Mouse (Mus musculus) right cerebral cortex, postnatal 4 days (tissue): ENCODE data around the gene Mgrn1.

ENCODE experiments used
- DNase-seq: peaks from one replicate; pipeline ENCODE4 v3.0.0-alpha.2; 2022

The Mgrn1 gene

GRCm38 (mm10) chr16:4879101-4879707 is 6.8 kb upstream of the Mgrn1 start:
- peak; percentile 63 for DNase-seq

- DNase-seq, result peak; percentile 82
These were observed 6.3 kb upstream of the Mgrn1 start for GRCm38 (mm10) chr16:4879708-4880124.

DNA sequence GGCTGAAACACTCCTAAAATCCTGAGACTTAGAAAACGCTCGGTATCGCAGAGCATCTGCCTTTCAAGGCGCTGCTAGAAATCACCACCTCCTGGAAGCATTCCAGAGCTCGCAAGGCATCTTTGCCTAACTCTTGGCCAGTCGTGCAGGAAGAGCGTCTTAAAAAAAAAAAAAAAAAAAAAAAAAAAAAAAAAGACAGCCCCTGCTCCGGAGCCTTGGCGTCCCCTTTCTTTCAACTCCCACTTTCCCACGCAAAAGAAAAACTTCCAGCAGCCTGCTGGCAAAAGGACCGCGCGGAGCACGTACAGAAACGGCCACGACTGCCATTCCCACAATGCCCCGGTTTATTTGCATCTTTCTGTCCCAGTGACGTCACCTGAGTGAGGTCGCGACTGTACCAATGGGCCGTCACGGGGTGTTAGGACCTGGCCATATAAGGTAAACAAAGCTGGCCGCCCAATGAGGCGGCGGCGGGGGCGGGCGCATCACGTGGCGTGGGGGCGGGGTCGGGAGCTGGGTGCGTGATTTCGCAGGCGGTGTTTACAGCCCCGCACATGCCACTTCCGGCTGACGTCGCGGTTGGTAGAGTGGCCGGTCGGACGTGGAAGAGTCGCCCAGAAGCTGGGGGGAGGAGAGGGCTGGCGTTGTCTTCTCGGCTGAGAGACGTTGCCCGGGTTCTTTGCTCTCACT is 5.8 kb upstream of the Mgrn1 start, which contains the start of gene Ubald1:
Gene Ubald1, minus strand, starts transcription at position 180 of the 690 bp plus-strand sequence.
- peak; percentile 99 for DNase-seq

DNA sequence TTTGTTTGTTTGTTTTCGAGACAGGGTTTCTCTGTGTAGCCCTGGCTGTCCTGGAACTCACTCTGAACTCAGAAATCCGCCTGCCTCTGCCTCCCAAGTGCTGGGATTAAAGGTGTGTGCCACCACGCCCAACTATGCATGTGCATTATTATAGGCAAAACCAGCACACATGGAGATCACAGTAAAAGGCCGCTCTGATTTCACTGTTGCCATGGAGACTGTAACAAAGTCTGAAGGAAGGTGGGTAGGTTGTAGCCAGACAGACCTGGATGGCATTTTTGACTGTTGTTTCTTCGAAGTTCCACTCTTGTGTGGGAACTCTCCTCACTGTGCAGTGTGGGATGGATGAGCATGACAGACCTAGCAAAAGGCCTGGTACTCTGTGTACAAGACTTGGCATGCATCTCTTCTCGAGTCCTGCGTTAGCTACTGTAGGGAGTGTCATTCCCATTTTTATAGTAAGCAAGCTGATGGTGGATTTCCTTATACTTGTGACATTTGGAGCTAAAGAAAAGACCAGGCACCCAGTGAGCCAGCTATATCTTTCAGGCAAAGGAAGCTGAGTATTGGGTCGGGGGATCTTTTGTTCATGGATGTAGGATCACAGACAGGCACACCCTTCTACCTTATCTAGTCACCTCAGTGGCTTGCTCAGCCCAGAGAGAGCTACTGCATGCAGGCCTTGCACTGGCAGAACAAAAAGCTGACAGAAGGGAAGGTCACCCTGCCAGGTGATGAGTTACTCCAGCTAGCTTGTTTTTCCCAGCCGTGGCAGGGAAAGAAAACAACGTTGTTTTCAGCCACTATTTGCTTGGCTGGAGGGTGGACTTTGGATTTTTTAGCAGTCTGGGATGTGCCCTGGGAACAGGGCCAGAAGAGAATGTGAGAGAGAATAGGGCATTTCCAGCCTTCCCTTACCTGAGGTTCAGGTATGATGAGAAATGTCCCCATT is 4.4 kb upstream of the Mgrn1 start:
- no peak for DNase-seq

DNA sequence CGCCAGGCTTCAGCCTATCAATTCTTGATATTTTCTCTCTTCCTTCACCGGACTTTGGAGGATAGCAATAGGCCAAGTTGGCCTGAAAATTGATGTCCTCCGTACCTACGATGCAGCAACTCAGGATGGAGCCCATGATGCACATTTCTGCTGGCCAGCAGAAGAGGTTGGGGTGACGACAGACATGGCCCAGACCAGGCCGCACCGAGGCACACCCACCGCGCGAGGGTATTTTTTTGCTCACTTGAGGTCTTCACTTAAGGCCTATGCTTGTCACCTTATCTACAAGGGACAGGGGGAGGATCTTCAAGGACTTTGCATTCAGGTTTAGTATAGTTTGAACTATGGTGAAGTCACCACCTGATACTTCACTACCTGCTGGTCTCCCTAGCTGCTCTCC is 1.1 kb upstream of the Mgrn1 start:
- DNase-seq, result no peak

DNA sequence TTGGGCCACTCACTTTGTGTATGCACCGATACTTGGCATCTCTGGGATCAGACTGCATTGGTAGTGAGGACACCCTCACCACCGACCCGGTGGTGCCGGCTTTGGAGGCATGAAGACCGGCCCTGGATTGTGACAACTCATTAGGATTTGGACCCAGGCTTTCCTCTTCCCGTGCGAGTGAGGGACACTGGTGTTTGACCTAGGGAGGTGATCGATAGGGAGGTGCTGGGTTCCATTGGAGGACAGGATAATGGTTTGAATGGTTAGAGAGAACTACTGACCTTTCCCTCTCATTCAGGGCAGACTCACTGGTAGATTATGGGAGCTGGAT is 606 bp downstream of the Mgrn1 start:
- DNase-seq, result no peak

- no peak for DNase-seq
These were observed 4.2 kb downstream of the Mgrn1 start for GRCm38 (mm10) chr16:4890201-4890709.

DNA sequence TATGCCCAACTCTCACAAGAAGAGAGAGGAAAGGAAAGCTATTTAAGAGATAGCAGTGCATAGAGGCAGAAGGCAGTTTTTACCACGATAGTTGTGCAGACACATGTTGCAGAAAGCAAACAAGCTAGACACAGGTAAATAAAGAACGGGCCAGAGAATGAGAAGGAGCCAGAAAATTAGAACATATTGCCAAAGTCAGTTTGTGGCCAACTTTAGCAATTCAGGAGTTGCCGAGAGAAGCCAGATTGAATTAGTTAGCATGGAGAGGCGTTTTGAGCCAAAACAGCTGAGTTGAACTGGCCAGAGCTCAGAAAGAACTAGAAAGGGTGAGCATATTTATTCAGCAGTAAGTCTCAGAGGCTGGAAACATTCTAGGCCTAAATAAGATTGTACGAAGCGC is 6.1 kb downstream of the Mgrn1 start:
- no peak for DNase-seq

DNA sequence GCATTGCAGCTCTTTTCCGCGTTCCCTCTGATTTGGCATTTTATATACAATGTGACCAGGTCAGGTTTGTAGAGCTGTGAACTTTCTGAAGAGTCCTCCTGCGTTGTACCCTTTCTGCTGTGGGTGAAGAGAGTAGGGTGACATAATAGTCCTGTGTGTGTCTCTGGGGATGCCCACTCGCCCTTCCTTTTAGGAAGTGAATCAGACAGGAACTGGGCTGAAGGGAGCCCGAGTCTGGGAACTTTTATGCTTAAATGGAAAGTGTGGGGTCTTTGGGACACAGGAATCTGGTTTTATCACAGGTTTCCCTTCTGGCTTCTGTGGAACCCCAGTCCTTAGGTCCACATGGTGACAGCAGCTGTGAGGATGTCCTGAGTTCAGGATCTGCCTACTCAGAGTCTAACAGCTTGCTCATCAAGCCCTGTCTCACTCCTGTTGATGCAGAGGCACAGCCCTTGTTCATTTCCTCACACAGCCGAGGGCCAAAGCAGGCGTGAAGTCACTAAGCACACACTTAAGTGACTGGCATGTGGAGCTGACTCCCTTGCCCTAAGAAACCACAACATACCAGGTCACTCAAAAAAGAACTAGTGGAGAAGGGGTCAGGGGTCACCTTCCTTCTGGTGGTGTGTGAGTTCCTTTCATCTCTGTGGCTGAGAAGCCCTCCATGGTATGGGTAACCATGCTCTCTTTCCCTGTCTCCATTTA is 8.3 kb downstream of the Mgrn1 start:
- DNase-seq, result no peak

DNA sequence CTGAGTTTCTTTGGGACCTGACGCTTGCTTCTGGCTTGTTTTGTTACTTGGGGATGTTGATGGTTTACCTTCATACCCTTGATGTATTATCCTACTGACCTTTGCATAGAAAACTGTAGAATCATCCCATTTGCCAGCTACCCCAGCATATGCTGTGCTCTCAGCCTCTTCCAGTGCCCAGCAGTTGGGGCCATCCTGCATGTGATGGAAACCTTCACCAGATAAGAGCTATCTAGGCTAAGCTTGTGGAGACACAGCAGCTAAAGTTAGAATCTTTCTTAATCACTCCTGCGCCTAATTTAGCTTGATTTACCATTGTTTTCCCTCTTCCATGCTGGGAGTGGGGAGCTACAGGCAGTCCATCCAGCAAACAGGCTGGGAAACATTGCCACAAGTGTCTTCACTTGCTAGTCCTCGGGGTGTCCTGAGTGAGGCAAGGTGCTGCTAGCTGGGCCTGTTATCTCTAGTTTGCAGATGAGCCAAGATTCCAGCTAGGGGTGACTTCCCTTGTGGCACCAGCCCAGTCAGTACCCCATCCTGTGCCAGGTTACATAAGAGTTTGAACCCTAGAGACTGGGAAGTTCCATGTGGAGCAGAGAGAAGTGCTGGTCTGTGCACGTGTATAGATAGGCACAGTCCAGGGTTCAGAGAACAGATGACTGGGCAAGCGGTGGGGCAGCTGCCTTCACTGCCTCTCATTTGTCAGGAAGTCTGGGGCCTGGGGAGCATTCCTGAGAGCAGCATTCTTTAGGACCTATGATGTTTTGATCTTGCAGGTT is 10.4 kb downstream of the Mgrn1 start:
- DNase-seq, result no peak

DNA sequence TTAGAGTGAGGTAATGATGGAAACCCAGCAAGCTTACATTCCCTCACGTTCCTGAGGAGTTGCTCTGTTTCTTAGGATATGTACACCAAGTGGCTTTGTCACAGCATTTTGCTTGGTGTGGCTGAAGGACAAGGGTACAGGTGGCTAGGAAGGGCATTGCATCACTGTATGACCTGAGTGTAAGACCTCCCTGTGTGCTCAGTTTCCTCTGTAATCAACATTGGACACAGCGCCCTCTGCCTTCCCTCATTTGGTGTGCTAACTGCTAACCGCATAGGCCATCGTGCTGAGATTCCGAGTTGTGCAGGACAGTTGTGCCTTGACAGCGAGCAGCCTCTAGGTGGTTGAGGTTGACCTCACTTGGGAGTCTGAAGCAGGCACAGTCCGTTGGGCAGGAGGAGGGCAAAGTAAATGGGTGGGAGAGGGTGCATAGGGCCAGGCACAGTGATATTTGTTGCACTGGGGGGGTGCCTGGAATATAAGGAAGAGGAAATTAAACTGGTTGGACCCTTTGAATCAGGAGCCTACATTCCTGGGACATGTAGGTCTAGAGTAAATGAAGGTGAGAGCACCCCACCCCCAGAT is 11.2 kb downstream of the Mgrn1 start:
- no peak for DNase-seq

- DNase-seq, result no peak
These were observed 12.8 kb downstream of the Mgrn1 start for GRCm38 (mm10) chr16:4898881-4899280.

DNA sequence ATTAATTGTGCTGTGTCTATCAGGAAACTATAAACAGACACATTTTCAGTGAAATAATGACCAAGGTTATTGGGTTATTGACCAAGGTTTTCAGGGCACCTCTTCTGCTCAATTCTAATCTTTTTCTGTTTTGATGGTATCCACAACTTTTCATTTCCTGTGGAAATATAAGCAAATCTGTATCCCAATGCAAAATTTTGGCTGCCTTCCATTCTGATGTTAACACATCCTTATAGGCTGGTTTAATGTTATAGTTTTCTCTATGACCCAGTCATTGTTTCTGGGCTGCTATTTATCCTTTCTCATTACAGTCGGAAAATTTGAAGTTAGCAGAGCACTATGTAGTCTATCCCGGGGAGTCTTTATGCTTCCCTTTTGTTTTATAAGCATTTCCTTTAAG is 13.7 kb downstream of the Mgrn1 start:
- no peak for DNase-seq

DNA sequence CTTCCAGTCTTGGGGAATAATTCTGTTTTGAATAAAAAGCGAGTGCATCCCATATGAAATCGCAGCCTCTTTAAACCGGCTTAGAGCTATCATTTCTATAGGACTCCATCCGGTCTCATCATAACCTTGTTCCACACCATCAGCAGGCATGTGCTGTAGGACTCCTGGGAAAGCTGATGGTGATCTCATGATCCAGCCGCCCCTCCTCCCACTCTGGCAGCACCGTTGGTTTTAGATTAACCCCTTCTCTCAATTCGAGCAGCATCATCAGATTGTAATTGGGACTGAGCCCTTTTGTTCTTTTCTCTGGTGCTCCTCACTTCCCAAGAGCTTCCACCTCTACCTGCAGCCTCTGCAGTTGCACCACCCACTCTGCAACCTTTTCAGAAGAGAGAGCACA is 15.1 kb downstream of the Mgrn1 start:
- no peak for DNase-seq

DNA sequence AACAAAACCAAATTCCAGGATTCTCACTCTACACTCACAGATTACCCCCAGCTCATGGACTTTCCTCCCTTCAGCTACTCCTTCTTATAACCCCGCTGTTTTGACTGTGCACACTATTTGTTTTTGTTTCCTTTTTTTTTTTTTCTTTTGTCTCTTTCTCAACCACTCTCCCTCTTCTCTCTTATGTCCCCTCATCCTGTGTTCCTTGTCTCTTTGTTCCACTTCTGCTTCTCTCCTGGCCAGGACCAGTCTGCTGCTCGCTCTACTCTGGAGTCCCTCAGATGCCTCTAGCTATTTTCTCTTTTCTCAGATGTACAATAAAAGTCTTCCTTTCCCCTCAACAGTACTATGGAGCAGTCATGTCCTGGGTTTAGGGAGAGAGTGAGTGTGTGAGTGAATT is 16.3 kb downstream of the Mgrn1 start:
- DNase-seq, result no peak

- no peak for DNase-seq
These were observed 17.5 kb downstream of the Mgrn1 start for GRCm38 (mm10) chr16:4903491-4904102.

- DNase-seq, result no peak
These were observed 18.8 kb downstream of the Mgrn1 start for GRCm38 (mm10) chr16:4904878-4905277.

- no peak for DNase-seq
These were observed 19.5 kb downstream of the Mgrn1 start for GRCm38 (mm10) chr16:4905591-4905990.

DNA sequence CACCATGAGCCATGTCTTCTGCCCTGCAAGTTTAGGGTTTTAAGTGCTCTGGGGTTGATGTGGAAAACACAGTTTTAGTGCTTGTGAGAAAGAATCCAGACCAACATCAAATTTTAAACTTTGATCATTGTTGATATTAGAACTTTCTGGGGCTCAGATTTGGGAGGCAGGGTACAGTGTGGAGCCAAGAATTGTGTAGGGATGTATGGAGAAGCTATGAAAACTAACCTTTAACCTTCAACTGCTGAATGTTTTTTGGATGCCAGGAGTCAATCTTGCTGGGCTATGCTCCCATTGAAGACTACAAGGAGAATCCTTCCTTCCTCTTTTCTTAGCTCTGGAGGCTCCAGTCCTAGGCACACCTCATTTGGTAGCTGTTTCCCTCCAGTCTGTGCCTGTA is 20.5 kb downstream of the Mgrn1 start:
- DNase-seq, result no peak

GRCm38 (mm10) chr16:4907386-4907785 is 21.3 kb downstream of the Mgrn1 start:
- no peak for DNase-seq

DNA sequence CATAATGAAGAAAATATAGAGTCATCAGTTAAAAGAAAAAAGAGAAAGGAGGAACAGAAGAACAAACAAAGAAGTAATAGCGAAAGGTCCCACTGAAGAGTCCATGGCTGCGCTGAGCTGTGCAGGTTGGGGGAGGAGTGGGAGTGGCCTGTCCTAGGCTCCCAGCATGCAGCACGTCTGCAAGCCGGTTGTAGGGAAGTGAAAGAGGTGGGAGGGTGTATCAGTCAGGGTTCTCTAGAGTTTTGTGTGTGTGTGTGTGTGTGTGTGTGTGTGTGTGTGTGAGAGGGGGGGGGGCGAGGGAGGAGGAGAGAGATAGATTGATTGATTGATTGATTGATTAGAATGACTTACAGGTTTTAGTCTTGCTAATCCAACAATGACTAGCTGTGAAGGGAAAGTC is 21.9 kb downstream of the Mgrn1 start:
- no peak for DNase-seq
